Mouse (Mus musculus) thymus, postnatal 14 days (tissue): ENCODE data around the gene Notch3.
"Not testable (repeated sequence)": the region's sequence is repeated elsewhere in the genome, so short reads cannot be mapped to it uniquely, and the experiment has no call there.

Experiments used
- DNase-seq: peaks from one replicate; pipeline ENCODE4 v3.0.0; 2021

The Notch3 gene

GRCm38 (mm10) chr17:32166687-32167086 lies at the start of gene Notch3:
TSS of gene Notch3 (minus strand) at chr17:32166852.
- peak; percentile 82 for DNase-seq

- not testable (repeated sequence) for DNase-seq
These were observed 48.9 kb upstream of the Notch3 start for GRCm38 (mm10) chr17:32215587-32215986.

- not testable (repeated sequence) for DNase-seq
These were observed 44.9 kb upstream of the Notch3 start for GRCm38 (mm10) chr17:32211554-32211953.

DNA sequence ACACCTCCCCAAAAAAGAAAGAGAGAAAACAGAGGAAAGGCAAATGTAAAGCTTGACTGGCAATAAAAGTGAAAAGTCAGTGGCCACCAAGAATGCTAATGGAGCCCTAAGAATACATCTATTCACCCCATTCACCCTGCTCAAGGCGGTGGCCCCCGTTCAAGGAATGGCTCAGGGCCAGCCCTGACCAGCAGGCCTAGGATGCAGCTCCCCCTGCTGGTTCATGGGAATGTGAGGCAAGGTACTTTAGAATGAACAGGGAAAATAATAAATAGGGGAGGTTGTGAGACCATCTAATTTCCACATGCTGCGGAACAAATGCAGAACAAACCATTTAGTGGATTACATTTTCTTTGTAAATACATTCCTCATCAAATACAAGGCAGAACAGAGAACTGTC lies 43.1 kb upstream of the Notch3 start:
- peak; percentile 73 for DNase-seq

GRCm38 (mm10) chr17:32209144-32209543 lies 42.5 kb upstream of the Notch3 start:
- DNase-seq, result no peak

DNA sequence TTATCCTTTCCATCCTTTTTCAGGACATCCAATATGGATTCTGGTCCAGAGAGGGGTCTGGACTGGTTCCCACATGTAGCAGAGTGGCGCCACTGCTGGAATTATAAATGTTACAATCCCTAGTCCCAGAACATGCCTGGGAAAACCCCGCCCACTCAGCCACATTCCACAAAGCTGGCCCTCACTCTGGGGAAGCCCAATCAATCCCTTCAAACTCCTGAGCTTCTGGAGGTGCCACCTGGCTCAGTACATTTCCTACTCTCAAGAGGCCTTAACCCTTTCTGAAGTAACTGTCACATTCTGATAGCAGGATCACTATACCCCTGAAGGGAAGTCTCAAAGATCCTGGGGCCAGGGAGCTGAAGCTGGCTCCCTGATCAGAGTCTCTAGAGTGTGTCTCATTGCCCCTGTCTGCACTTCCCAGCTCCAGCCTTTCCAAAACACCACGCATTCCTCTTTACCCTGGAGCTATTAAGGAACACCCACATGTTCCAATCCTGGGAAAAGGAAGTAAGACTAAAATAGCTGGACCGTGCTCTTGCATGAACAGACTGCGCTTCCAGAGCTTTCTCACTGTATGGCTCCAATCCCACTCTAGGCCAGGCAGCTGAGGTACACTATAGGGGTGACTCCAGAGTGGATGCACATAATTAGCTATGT lies 41.1 kb upstream of the Notch3 start:
- DNase-seq, result no peak

- DNase-seq, result no peak
These were observed 38.7 kb upstream of the Notch3 start for GRCm38 (mm10) chr17:32205345-32205744.

DNA sequence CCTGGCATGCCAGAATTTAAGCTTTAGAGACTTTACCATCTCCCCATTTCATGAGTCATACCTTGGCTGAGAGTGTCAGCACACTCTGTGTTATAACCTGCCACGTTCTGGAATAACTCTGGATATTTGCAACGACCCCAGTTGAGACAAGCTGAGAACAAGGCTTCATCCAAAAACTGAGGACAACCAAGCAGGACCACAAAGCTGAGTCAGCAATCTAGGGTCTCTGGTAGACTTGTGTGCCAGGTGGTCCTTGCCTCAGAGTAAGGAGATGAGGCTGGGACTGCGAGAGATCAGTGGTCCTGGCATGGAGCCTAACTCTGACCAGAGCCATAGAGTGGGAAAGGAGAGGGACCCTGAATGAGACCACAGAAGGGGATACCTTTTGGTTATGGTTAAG lies 36.3 kb upstream of the Notch3 start:
- no peak for DNase-seq

GRCm38 (mm10) chr17:32201086-32201485 lies 34.4 kb upstream of the Notch3 start:
- DNase-seq, result peak; percentile 78

GRCm38 (mm10) chr17:32199796-32200195 lies 33.1 kb upstream of the Notch3 start:
- no peak for DNase-seq

GRCm38 (mm10) chr17:32197156-32197555 lies 30.5 kb upstream of the Notch3 start:
- DNase-seq, result no peak

GRCm38 (mm10) chr17:32195725-32196124 lies 29.1 kb upstream of the Notch3 start:
- no peak for DNase-seq

DNA sequence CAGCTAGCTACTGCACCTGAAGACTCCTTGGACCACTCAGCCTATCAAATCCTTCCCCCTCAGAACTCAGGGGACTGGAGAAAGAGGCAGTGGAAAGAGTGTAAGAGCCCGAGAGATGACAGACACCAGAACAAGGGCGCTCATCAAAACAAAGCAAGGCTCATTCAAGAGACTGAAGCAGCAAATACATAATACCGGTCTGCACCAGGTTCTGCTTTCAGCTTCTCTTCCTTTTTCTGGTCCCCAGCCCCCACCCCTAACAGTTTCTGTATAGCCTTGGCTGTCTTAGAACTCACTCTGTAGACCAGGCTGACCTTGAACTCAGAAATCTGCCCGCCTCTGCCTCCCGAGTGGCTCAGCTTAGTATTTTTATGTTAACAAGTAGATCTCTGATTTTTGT lies 26.4 kb upstream of the Notch3 start:
- no peak for DNase-seq

DNA sequence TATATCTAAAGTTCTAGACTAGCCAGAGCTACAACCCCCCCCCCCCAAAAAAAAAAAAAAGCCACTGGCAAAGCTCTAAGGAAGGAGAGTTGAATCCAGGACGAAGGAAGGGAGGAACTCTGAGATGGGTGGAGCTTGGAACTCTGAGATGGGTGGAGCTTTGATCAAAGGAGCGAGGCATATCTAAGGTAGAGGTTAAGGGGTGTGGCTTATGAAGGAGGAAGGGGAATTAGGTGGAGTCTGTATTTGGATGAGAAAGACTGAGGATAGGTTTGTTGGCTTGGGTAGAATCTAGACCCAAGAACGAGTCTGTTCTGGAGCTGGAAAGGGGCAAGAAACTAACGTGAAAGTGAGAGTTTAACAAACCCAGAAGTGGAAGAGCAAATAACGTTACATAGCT lies 23.2 kb upstream of the Notch3 start:
- peak; percentile 22 for DNase-seq

GRCm38 (mm10) chr17:32188863-32189636 lies 22.4 kb upstream of the Notch3 start, which contains the start of gene Ephx3:
TSS of gene Ephx3 (minus strand) at chr17:32189549.
- DNase-seq, result peak; percentile 51

DNA sequence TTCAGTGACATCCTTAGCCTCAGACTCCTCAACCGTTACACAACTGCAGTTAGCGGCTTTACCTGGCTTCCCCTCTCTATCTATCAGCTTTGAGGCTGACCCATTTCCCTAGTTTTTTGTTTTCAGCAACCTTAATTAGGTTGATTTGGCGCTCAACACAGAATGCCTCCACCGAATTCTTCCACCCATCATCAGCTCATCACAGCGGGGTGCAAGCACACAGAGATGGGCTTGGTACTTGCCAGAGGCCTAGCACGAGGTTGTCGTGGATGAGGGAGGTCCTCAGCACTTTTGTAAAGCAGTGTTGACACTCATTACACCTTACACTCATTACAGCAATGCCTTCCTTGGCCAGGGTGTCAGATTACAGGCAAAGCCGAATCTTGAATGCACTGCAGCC lies 16.4 kb upstream of the Notch3 start:
- no peak for DNase-seq

DNA sequence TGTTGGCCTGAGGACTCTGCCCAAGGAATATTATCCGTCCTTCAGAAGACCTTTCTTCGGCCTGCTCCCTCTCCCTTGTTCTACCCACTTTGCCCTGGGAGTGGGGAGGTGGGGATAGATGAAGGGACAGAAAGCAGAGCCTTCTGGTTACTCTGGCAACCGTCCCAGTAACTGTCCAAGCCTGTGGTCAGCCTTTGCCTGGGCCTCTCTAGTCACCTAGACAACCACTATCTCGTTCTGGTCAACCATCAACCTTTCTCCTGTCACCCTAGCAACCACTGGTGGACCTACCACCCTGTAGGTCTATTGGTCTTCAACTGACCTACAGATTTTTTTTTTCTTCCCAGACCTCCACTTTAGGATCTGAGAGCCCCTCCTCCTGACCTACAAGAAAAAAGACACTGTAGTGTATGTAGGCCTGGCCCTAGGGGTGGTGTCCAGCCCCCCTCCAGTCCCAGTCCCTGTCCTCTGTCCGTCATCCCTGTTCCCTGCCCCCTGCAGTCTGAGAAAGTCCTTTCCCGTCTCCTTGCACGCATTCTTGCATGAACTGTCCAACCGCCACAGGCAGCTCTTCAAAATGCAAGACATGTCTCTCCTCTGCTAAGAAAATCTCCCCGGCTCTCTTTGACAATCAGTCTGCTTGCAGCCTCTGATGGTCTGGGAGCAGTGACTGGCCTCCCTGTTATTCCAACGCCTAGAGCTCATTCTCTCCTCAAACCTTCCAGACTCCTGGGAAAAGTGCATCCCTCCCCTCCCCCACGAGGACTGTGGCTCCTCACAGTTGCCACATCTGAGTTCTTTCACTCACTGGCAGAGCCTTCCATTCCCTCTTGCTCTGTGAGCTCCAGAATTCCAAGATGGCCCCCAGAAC lies 13.2 kb upstream of the Notch3 start:
- DNase-seq, result no peak

GRCm38 (mm10) chr17:32176919-32177318 lies 10.3 kb upstream of the Notch3 start:
- DNase-seq, result no peak

GRCm38 (mm10) chr17:32173166-32173565 lies 6.5 kb upstream of the Notch3 start:
- no peak for DNase-seq

DNA sequence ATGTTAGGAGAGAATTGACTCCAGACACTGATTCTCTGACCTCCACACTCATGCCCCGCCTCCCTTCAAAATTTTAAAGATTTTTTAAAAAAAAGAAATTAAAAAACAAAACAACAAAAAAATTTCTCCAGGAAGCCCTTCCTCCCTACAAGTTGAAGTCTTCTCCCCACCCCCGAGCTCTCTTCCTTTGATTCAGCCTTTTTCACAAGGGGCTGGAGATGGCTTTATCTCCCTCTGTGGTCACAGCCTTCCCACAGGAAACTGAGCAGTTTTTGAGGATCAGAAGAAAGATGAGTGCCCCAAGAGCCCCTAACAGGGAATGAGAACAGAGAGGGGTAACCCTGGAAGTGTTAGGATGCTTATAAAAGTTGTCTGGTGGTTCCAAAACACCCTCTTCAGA lies 5.8 kb upstream of the Notch3 start:
- no peak for DNase-seq

GRCm38 (mm10) chr17:32169518-32170225 lies 3.0 kb upstream of the Notch3 start:
- DNase-seq, result peak; percentile 77

- peak; percentile 89 for DNase-seq
These were observed 653 bp downstream of the Notch3 start for GRCm38 (mm10) chr17:32165803-32166595.
